Mouse (Mus musculus): ENCODE measurements at regions not wholly inside any gene's neighbourhood (a gene's known extent, or its start where the extent isn't known, plus 50 kb on each side); places are given as distances from the start of the nearest gene placed in this dataset.

- H3K27ac ChIP-seq: no peak overlapping the region
- no peak overlapping the region for H3K4me2 ChIP-seq
- no peak for ATAC-seq (ENCODE audit: low FRiP score)
- 60% methylated on average over 3 of the region's 3 CpGs for WGBS
- no peak overlapping the region for H3K9ac ChIP-seq
- H3K4me1 ChIP-seq (replicated peaks): no peaks in the 10 kb centered on the region
- no peaks in the 10 kb centered on the region for H3K27me3 ChIP-seq
- H3K4me3 ChIP-seq: no peak overlapping the region
- H3K9me3 ChIP-seq: no peaks in the 10 kb centered on the region
- H3K36me3 ChIP-seq: no peaks in the 10 kb centered on the region
Observed at GRCm38 (mm10) chr6:6657928-6658500, 79.6 kb upstream of the Sem1 start.

- no peaks in the 10 kb centered on the region for H3K4me1 ChIP-seq (replicated peaks)
- no peak overlapping the region for H3K4me3 ChIP-seq
- H3K36me3 ChIP-seq: no peaks in the 10 kb centered on the region
- no peak for ATAC-seq (ENCODE audit: low FRiP score)
- H3K9ac ChIP-seq: no peak overlapping the region
- no peak overlapping the region for H3K4me2 ChIP-seq
- H3K27ac ChIP-seq: no peak overlapping the region
- H3K27me3 ChIP-seq: no peaks in the 10 kb centered on the region
- H3K9me3 ChIP-seq: no peaks in the 10 kb centered on the region
- 70% methylated on average over 5 of the region's 5 CpGs for WGBS
Observed at GRCm38 (mm10) chr6:6660072-6660471, 81.6 kb upstream of the Sem1 start.

- H3K27me3 ChIP-seq: no peaks in the 10 kb centered on the region
- H3K9ac ChIP-seq: no peak overlapping the region
- 84% methylated on average over 5 of the region's 5 CpGs for WGBS
Observed at GRCm38 (mm10) chr6:6666762-6667161, 88.3 kb upstream of the Sem1 start.

GRCm38 (mm10) chr6:6689241-6689640 lies 110.8 kb upstream of the Sem1 start:
- Histone ChIP-seq H3K4me3 (no peak overlapping the region), H3K4me2 (no peak overlapping the region), H3K9ac (no peak overlapping the region), H3K27ac (no peak overlapping the region), H3K27me3 (peaks cover 3% of the 10 kb centered on the region; the same call in 1 of the 2 replicates), H3K9me3 (no peaks in the 10 kb centered on the region), H3K4me1 (replicated peaks) (no peaks in the 10 kb centered on the region), H3K36me3 (no peaks in the 10 kb centered on the region)
- 66% methylated on average over 5 of the region's 5 CpGs for WGBS
- no peak for ATAC-seq (ENCODE audit: low FRiP score)

More at GRCm38 (mm10) chr6:6666762-6667161, 88.3 kb upstream of the Sem1 start:
- no peak for ATAC-seq (ENCODE audit: low FRiP score)
- H3K4me2 ChIP-seq: no peak overlapping the region
- no peaks in the 10 kb centered on the region for H3K4me1 ChIP-seq (replicated peaks)
- no peak overlapping the region for H3K4me3 ChIP-seq
- no peaks in the 10 kb centered on the region for H3K9me3 ChIP-seq
- H3K36me3 ChIP-seq: no peaks in the 10 kb centered on the region
- no peak overlapping the region for H3K27ac ChIP-seq

- ATAC-seq (ENCODE audit: low FRiP score): no peak
- WGBS: 73% methylated on average over 5 of the region's 5 CpGs
Observed at GRCm38 (mm10) chr6:6690188-6690587, 111.7 kb upstream of the Sem1 start.

GRCm38 (mm10) chr6:6692056-6692770 lies 113.8 kb upstream of the Sem1 start:
- ATAC-seq (ENCODE audit: low FRiP score): no peak
- H3K9me3 ChIP-seq: no peaks in the 10 kb centered on the region
- 91% methylated on average over 8 of the region's 8 CpGs for WGBS
- no peak overlapping the region for H3K27ac ChIP-seq
- no peak overlapping the region for H3K9ac ChIP-seq
- H3K4me1 ChIP-seq (replicated peaks): peaks cover 5% of the 10 kb centered on the region; the same call in 1 of the 2 replicates
- H3K27me3 ChIP-seq: no peaks in the 10 kb centered on the region
- H3K4me3 ChIP-seq: no peak overlapping the region
- H3K4me2 ChIP-seq: no peak overlapping the region
- H3K36me3 ChIP-seq: no peaks in the 10 kb centered on the region

More at GRCm38 (mm10) chr6:6690188-6690587, 111.7 kb upstream of the Sem1 start:
- Histone ChIP-seq H3K9me3 (no peaks in the 10 kb centered on the region), H3K4me3 (no peak overlapping the region), H3K27ac (no peak overlapping the region), H3K27me3 (peaks cover 3% of the 10 kb centered on the region; the same call in 1 of the 2 replicates), H3K9ac (no peak overlapping the region), H3K4me1 (replicated peaks) (no peaks in the 10 kb centered on the region), H3K4me2 (no peak overlapping the region), H3K36me3 (no peaks in the 10 kb centered on the region)

GRCm38 (mm10) chr6:6695742-6696430 lies 117.4 kb upstream of the Sem1 start:
- Histone ChIP-seq H3K4me1 (replicated peaks) (peaks cover 5% of the 10 kb centered on the region; the same call in 1 of the 2 replicates), H3K27ac (no peak overlapping the region), H3K4me3 (no peak overlapping the region), H3K36me3 (no peaks in the 10 kb centered on the region), H3K27me3 (no peaks in the 10 kb centered on the region), H3K9ac (no peak overlapping the region), H3K9me3 (no peaks in the 10 kb centered on the region), H3K4me2 (no peak overlapping the region)
- ATAC-seq (ENCODE audit: low FRiP score): peak; percentile 80
- 49% methylated on average over 11 of the region's 11 CpGs for WGBS

GRCm38 (mm10) chr6:6697418-6697979 lies 119.0 kb upstream of the Sem1 start:
- H3K4me2 ChIP-seq: no peak overlapping the region
- ATAC-seq (ENCODE audit: low FRiP score): no peak
- no peak overlapping the region for H3K27ac ChIP-seq
- no peaks in the 10 kb centered on the region for H3K36me3 ChIP-seq
- H3K4me1 ChIP-seq (replicated peaks): peaks cover 5% of the 10 kb centered on the region; the same call in 1 of the 2 replicates
- H3K9me3 ChIP-seq: no peaks in the 10 kb centered on the region
- no peak overlapping the region for H3K4me3 ChIP-seq
- H3K27me3 ChIP-seq: no peaks in the 10 kb centered on the region
- 67% methylated on average over 10 of the region's 10 CpGs for WGBS
- no peak overlapping the region for H3K9ac ChIP-seq

- no peak for ATAC-seq (ENCODE audit: low FRiP score)
- no peak overlapping the region for H3K27ac ChIP-seq
- no peak overlapping the region for H3K4me2 ChIP-seq
- no peak overlapping the region for H3K4me3 ChIP-seq
- H3K27me3 ChIP-seq: no peaks in the 10 kb centered on the region
- no peak overlapping the region for H3K9ac ChIP-seq
- no peaks in the 10 kb centered on the region for H3K9me3 ChIP-seq
- H3K4me1 ChIP-seq (replicated peaks): no peaks in the 10 kb centered on the region
- WGBS: 91% methylated on average over 4 of the region's 4 CpGs
- no peaks in the 10 kb centered on the region for H3K36me3 ChIP-seq
Observed at GRCm38 (mm10) chr6:6706729-6707128, 128.3 kb upstream of the Sem1 start.

GRCm38 (mm10) chr6:6709057-6709456 lies 130.6 kb upstream of the Sem1 start:
- Histone ChIP-seq H3K9ac (no peak overlapping the region), H3K27ac (no peak overlapping the region), H3K4me3 (no peak overlapping the region), H3K9me3 (no peaks in the 10 kb centered on the region), H3K36me3 (no peaks in the 10 kb centered on the region), H3K4me2 (no peak overlapping the region), H3K4me1 (replicated peaks) (no peaks in the 10 kb centered on the region), H3K27me3 (no peaks in the 10 kb centered on the region)
- ATAC-seq (ENCODE audit: low FRiP score): no peak
- WGBS: 74% methylated on average over 3 of the region's 3 CpGs

GRCm38 (mm10) chr6:6730259-6730658 lies 132.9 kb upstream of the Dlx6 start:
- ATAC-seq (ENCODE audit: low FRiP score): no peak
- 89% methylated on average over 3 of the region's 3 CpGs for WGBS
- Histone ChIP-seq H3K27ac (no peak overlapping the region), H3K4me2 (no peak overlapping the region), H3K9me3 (no peaks in the 10 kb centered on the region), H3K36me3 (no peaks in the 10 kb centered on the region), H3K9ac (no peak overlapping the region), H3K27me3 (no peaks in the 10 kb centered on the region), H3K4me3 (no peak overlapping the region), H3K4me1 (replicated peaks) (no peaks in the 10 kb centered on the region)

GRCm38 (mm10) chr6:6745394-6745793 lies 117.7 kb upstream of the Dlx6 start:
- Histone ChIP-seq H3K9ac (no peak overlapping the region), H3K9me3 (no peaks in the 10 kb centered on the region), H3K27me3 (no peaks in the 10 kb centered on the region), H3K36me3 (no peaks in the 10 kb centered on the region), H3K4me3 (no peak overlapping the region), H3K4me2 (no peak overlapping the region), H3K4me1 (replicated peaks) (no peaks in the 10 kb centered on the region), H3K27ac (no peak overlapping the region)
- WGBS: 53% methylated on average over 3 of the region's 3 CpGs
- no peak for ATAC-seq (ENCODE audit: low FRiP score)
